Mouse (Mus musculus): ENCODE measurements at regions not wholly inside any gene's neighbourhood (a gene's known extent, or its start where the extent isn't known, plus 50 kb on each side); places are given as distances from the start of the nearest gene placed in this dataset.

GRCm38 (mm10) chr12:78133341-78133740 is 60.7 kb upstream of the Gm6657 start:
- no peak for TF ChIP-seq CTCF (IDR thresholded peaks at IDR 0.05; ENCODE audit: insufficient read depth, low read length)
- no peak for TF ChIP-seq POLR2A (IDR thresholded peaks at IDR 0.05; ENCODE audit: borderline replicate concordance, extremely low read depth, low read depth, low read length)

Data from lung, adult 2 months (tissue).